8 mouse cellular contexts compared by ENCODE assay signal in genomic region chr4:125220314-125220713, GRCm38 (mm10).
A peak's percentile ranks its signal among the peaks of the same experiment; 100 is the strongest.
DNase-seq lines count a peak whose midpoint lies in the region; ATAC-seq and TF ChIP-seq lines count a peak whose summit lies in the region.

No protein-coding gene starts in this region.

- no peaks in the 10 kb centered on the region for H3K36me3 ChIP-seq in midbrain, postnatal 0 days (ENCODE audit: insufficient read depth, low read length)
- H3K36me3 ChIP-seq in midbrain, embryonic 16.5 days (ENCODE audit: control insufficient read depth, insufficient read depth, low read length) = no peaks in the 10 kb centered on the region
- no peaks in the 10 kb centered on the region for H3K36me3 ChIP-seq in embryonic facial prominence, embryonic 14.5 days (ENCODE audit: control insufficient read depth, insufficient read depth, low read length)
- no peaks in the 10 kb centered on the region for H3K36me3 ChIP-seq in splenic B cell, adult 2 months (ENCODE audit: control insufficient read depth, insufficient read depth, low read length, poor library complexity, severe bottlenecking)

- TF ChIP-seq CTCF in midbrain, postnatal 0 days (IDR thresholded peaks at IDR 0.05) = peak; percentile 46

- H3K27ac ChIP-seq in midbrain, postnatal 0 days (ENCODE audit: low read depth, low read length) = no peak overlapping the region
- no peak overlapping the region for H3K27ac ChIP-seq in midbrain, embryonic 16.5 days (ENCODE audit: low read length)
- no peak overlapping the region for H3K27ac ChIP-seq in embryonic facial prominence, embryonic 14.5 days (replicated peaks; ENCODE audit: low read depth, low read length)

- no peak overlapping the region for H3K9ac ChIP-seq in midbrain, postnatal 0 days (replicated peaks; ENCODE audit: low read length, poor library complexity, severe bottlenecking)
- H3K9ac ChIP-seq in midbrain, embryonic 16.5 days (ENCODE audit: low read depth, low read length) = no peak overlapping the region
- no peak overlapping the region for H3K9ac ChIP-seq in embryonic facial prominence, embryonic 14.5 days (ENCODE audit: low read depth, low read length)

- no peak overlapping the region for H3K4me2 ChIP-seq in midbrain, postnatal 0 days (ENCODE audit: low read depth, low read length, poor library complexity, severe bottlenecking)
- no peak overlapping the region for H3K4me2 ChIP-seq in midbrain, embryonic 16.5 days (ENCODE audit: low read length)
- no peak overlapping the region for H3K4me2 ChIP-seq in embryonic facial prominence, embryonic 14.5 days (ENCODE audit: low read depth, low read length)

- no peak for ATAC-seq in midbrain, postnatal 0 days (ENCODE audit: low FRiP score)
- no peak for ATAC-seq in midbrain, embryonic 16.5 days
- ATAC-seq in embryonic facial prominence, embryonic 14.5 days (ENCODE audit: low read depth) = no peak

- H3K4me3 ChIP-seq in midbrain, postnatal 0 days (ENCODE audit: low read depth, low read length) = no peak overlapping the region
- no peak overlapping the region for H3K4me3 ChIP-seq in midbrain, embryonic 16.5 days (ENCODE audit: low read depth, low read length)
- no peak overlapping the region for H3K4me3 ChIP-seq in embryonic facial prominence, embryonic 14.5 days (ENCODE audit: low read depth, low read length)

- no peaks in the 10 kb centered on the region for H3K9me3 ChIP-seq in midbrain, postnatal 0 days (ENCODE audit: low read length)
- H3K9me3 ChIP-seq in midbrain, embryonic 16.5 days (replicated peaks; ENCODE audit: control insufficient read depth, low read length, poor library complexity, severe bottlenecking) = no peaks in the 10 kb centered on the region
- H3K9me3 ChIP-seq in embryonic facial prominence, embryonic 14.5 days (ENCODE audit: control insufficient read depth, low read length) = 0 out of 2 replicates have a peak, but pooled peaks cover 11% of the 10 kb centered on the region

- H3K4me1 ChIP-seq in midbrain, postnatal 0 days (ENCODE audit: insufficient read depth, low read length) = no peaks in the 10 kb centered on the region
- no peaks in the 10 kb centered on the region for H3K4me1 ChIP-seq in midbrain, embryonic 16.5 days (ENCODE audit: control insufficient read depth, insufficient read depth, low read length)
- H3K4me1 ChIP-seq in embryonic facial prominence, embryonic 14.5 days (ENCODE audit: control insufficient read depth, insufficient read depth, low read length) = no peaks in the 10 kb centered on the region

- 36% methylated on average over 7 of the region's 7 CpGs for WGBS in midbrain, postnatal 0 days
- 28% methylated on average over 7 of the region's 7 CpGs for WGBS in midbrain, embryonic 16.5 days
- 31% methylated on average over 6 of the region's 7 CpGs for WGBS in embryonic facial prominence, embryonic 14.5 days

- 0 out of 2 replicates have a peak, but pooled peaks cover 4% of the 10 kb centered on the region for H3K27me3 ChIP-seq in midbrain, postnatal 0 days (ENCODE audit: insufficient read depth, low read length)
- no peaks in the 10 kb centered on the region for H3K27me3 ChIP-seq in midbrain, embryonic 16.5 days (ENCODE audit: control insufficient read depth, insufficient read depth, low read depth, low read length)
- no peaks in the 10 kb centered on the region for H3K27me3 ChIP-seq in embryonic facial prominence, embryonic 14.5 days (replicated peaks; ENCODE audit: control insufficient read depth, insufficient read depth, low read length)
- H3K27me3 ChIP-seq in splenic B cell, adult 2 months (ENCODE audit: control insufficient read depth, insufficient read depth, low read length, poor library complexity, severe bottlenecking) = no peaks in the 10 kb centered on the region

- peak; percentile 19 to 40 for DNase-seq in cerebellum, postnatal 25 days
- DNase-seq in cerebellum, adult 9-10 months = no peak
- no peak for DNase-seq in midbrain, postnatal 0 days (ENCODE audit: low spot score)
- DNase-seq in embryonic facial prominence, embryonic 14.5 days (ENCODE audit: low spot score) = peak; percentile 39
- DNase-seq in splenic B cell, adult 2 months (ENCODE audit: low read depth, low spot score) = peak; percentile 4
- DNase-seq in cerebellum, postnatal 4 days (ENCODE audit: low spot score in 2 of 2) = no peak
- no peak for DNase-seq in yolk sac, embryonic 10.5 days (ENCODE audit: low spot score)

Comparison
In these comparisons a context has a peak if more than half of its experiments do, and no peak if none do; other contexts are left out.
1. DNase-seq: peak in cerebellum, postnatal 25 days (2 of 2), embryonic facial prominence, embryonic 14.5 days (single experiment) and splenic B cell, adult 2 months (single experiment); none in cerebellum, adult 9-10 months (single experiment), midbrain, postnatal 0 days (single experiment), cerebellum, postnatal 4 days (0 of 2) and yolk sac, embryonic 10.5 days (single experiment).